Mouse (Mus musculus) forebrain, embryonic 10.5 days (tissue): ENCODE measurements at regions not wholly inside any gene's neighbourhood (a gene's known extent, or its start where the extent isn't known, plus 50 kb on each side); places are given as distances from the start of the nearest gene placed in this dataset.
"Not testable (repeated sequence)": the region's sequence is repeated elsewhere in the genome, so short reads cannot be mapped to it uniquely, and the experiment has no call there.

Source experiments
- DNase-seq: peaks from one replicate; pipeline ENCODE4 v3.0.0-alpha.2; 2017; ENCODE audit warnings: low spot score; ENCODE audit errors: extremely low spot score
- H3K27ac ChIP-seq: fragments of 300-500 bp; sonication (generic); 2 replicates; pipeline ENCODE4 v1.5.1; 2016; ENCODE audit warnings: mild to moderate bottlenecking
- H3K27me3 ChIP-seq: fragments of 300-500 bp; sonication (generic); 2 replicates; pipeline ENCODE4 v1.6.1; 2016; ENCODE audit warnings: mild to moderate bottlenecking; ENCODE audit not compliant: poor library complexity, severe bottlenecking
- H3K36me3 ChIP-seq: fragments of 300-500 bp; sonication (generic); replicated peaks from 2 replicates; pipeline ENCODE4 v1.6.1; 2016; ENCODE audit warnings: mild to moderate bottlenecking, moderate library complexity
- H3K4me1 ChIP-seq: fragments of 300-500 bp; sonication (generic); 2 replicates; pipeline ENCODE4 v1.6.1; 2016
- H3K4me3 ChIP-seq: fragments of 300-500 bp; sonication (generic); 2 replicates; pipeline ENCODE4 v1.5.1; 2016; ENCODE audit warnings: mild to moderate bottlenecking, moderate library complexity
- H3K9me3 ChIP-seq: fragments of 300-500 bp; sonication (generic); 2 replicates; pipeline ENCODE4 v1.6.1; 2016; ENCODE audit warnings: mild to moderate bottlenecking, moderate library complexity
- WGBS: fragments of 180-500 bp; shearing (Covaris S2); methylation state at CpG from one replicate; pipeline ENCODE4 v1.1.7; 2016; 5-methylcytosine and 5-hydroxymethylcytosine counted together

- 38% methylated on average over 6 of the region's 6 CpGs for WGBS
These were observed 111.3 kb downstream of the Syt10 start for GRCm38 (mm10) chr15:89730320-89730719.

GRCm38 (mm10) chr15:89724356-89724755 is 117.3 kb downstream of the Syt10 start:
- no peak for DNase-seq
- Histone ChIP-seq H3K9me3 (no peaks in the 10 kb centered on the region), H3K4me3 (no peak overlapping the region), H3K27me3 (no peaks in the 10 kb centered on the region), H3K27ac (no peak overlapping the region), H3K4me1 (0 out of 2 replicates have a peak, but pooled peaks cover 3% of the 10 kb centered on the region), H3K36me3 (no peaks in the 10 kb centered on the region)
- 71% methylated on average over 12 of the region's 12 CpGs for WGBS

More at GRCm38 (mm10) chr15:89730320-89730719, 111.3 kb downstream of the Syt10 start:
- Histone ChIP-seq H3K36me3 (no peaks in the 10 kb centered on the region), H3K4me3 (no peak overlapping the region), H3K9me3 (peaks cover 7% of the 10 kb centered on the region; the same call in 1 of the 2 replicates), H3K4me1 (0 out of 2 replicates have a peak, but pooled peaks cover 3% of the 10 kb centered on the region), H3K27me3 (no peaks in the 10 kb centered on the region), H3K27ac (no peak overlapping the region)
- peak; percentile 54 for DNase-seq

GRCm38 (mm10) chr15:89697221-89697620 is 105.5 kb upstream of the Rabl2 start:
- Histone ChIP-seq H3K4me1 (no peaks in the 10 kb centered on the region), H3K4me3 (no peak overlapping the region), H3K36me3 (no peaks in the 10 kb centered on the region), H3K27ac (no peak overlapping the region), H3K27me3 (no peaks in the 10 kb centered on the region), H3K9me3 (no peaks in the 10 kb centered on the region; the same call in 1 of the 2 replicates)
- 94% methylated on average over 2 of the region's 2 CpGs for WGBS
- DNase-seq: no peak

GRCm38 (mm10) chr15:89676366-89676765 is 84.6 kb upstream of the Rabl2 start:
- no peaks in the 10 kb centered on the region for H3K9me3 ChIP-seq

GRCm38 (mm10) chr15:89656558-89656957 is 64.8 kb upstream of the Rabl2 start:
- WGBS: 86% methylated on average over 1 of the region's 1 CpGs

More at GRCm38 (mm10) chr15:89676366-89676765, 84.6 kb upstream of the Rabl2 start:
- Histone ChIP-seq H3K36me3 (no peaks in the 10 kb centered on the region), H3K27me3 (no peaks in the 10 kb centered on the region), H3K27ac (no peak overlapping the region), H3K4me1 (0 out of 2 replicates have a peak, but pooled peaks cover 1% of the 10 kb centered on the region), H3K4me3 (no peak overlapping the region)
- no peak for DNase-seq

More at GRCm38 (mm10) chr15:89656558-89656957, 64.8 kb upstream of the Rabl2 start:
- H3K4me3 ChIP-seq, H3K27me3 ChIP-seq, H3K4me1 ChIP-seq, DNase-seq, H3K27ac ChIP-seq, H3K36me3 ChIP-seq, H3K9me3 ChIP-seq: not testable (repeated sequence)
